Mouse (Mus musculus) 3T3-L1 (cell line): ENCODE data around the gene Akap7.

Experiments used
- DNase-seq: peaks from one replicate; pipeline ENCODE4 v3.0.0-alpha.2; 2015; ENCODE audit warnings: low read depth, low spot score

Gene Akap7

GRCm38 (mm10) chr10:25307770-25308169 is at the start of gene Akap7:
Gene Akap7, minus strand, starts transcription at chr10:25307870.
- no peak for DNase-seq

- DNase-seq: no peak
These were observed 46.7 kb upstream of the Akap7 start for GRCm38 (mm10) chr10:25354390-25354789.

- no peak for DNase-seq
These were observed 46.3 kb upstream of the Akap7 start for GRCm38 (mm10) chr10:25353941-25354340.

DNA sequence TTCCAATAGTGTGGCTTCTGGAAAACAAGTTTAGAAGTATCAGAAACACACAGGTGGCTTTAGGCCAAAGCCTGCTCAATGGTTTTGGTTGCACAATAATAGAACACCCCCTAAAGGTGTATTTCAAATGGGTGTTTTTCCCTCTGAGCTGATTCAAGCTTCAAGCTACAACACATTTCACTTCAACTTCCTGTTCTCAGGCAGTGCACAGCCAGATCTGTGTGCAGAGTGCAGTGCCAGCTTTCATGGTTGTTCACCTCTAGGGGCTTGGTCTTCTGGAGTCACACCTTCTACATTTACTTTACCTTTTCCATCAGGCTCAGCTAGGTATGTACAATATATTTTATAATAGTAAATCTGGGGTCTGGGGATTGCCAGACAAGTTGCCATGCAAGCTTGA is 35.1 kb upstream of the Akap7 start:
- DNase-seq: no peak

DNA sequence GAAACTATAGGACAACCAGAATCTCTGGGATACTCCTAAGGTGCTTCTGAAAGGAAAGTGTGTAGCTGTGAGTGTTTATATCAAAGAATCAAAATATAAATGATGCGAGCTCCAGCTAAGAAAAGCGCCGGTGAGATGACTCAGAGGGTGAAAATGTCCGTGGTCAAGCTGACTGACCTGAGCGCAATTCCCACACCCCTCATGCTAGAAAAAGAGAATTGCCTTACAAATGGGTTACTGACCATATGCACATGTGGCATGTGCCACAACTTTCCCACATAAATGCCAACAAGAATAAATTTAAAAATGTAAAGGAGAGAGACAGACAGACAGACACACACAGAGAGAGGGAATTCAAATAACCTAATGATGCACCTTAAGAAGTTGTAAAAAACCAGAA is 33.0 kb upstream of the Akap7 start:
- DNase-seq: peak; percentile 88

GRCm38 (mm10) chr10:25333390-25334079 is 25.9 kb upstream of the Akap7 start:
- peak; percentile 47 for DNase-seq

DNA sequence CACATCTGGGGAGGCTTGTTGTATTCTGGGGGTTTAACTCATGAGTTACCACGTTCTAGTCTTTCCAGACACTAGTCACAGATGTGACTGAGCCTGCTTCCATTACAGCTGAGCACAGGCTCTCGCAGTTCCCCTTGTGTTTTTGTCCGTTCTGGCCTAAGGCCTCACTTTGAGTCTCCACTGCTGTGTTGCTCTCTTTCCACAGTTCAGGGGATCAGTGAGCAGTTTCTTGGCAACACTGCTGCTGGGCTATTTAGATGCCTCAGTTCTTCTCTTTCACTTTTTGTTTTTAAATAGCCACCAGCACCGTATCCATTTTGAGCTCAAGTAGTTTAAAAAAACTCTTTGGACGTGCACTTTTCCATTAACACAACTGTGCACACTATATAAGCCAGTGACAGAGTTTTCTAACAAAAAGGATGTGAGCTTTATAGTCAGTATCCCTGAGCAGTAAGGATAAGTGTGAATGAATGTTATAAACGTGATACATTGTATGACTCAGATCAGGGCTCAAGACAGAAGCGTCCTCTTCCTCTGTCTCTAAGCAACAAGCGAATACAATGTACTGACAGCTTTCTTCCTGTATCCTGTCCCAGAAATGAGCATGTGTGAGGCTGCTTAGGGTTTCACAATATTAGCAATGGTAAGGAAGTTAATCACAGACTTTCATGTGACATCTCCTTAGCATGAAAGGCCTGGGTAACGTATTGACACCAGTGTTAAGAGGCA is 23.8 kb upstream of the Akap7 start:
- DNase-seq: peak; percentile 78

DNA sequence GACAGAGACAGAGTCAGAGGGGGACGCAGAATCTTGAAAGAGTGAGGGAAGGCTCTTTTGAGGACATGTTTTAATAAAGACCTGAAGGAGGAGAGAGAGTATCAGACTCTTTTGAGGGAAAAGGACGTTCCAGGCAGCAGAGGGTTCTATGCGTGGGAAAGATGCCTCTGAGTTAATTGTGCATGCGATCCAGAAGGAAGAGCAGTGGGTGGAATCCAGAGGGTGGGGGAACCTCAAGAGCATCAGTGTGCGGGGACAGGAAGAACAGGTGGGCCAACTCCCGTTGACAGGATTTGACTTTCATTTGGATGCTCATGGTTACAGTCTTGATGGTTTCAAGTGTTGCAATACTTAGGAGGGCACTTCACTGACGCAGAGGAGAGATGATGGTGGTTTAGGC is 22.4 kb upstream of the Akap7 start:
- no peak for DNase-seq

- DNase-seq: peak; percentile 24
These were observed 19.8 kb upstream of the Akap7 start for GRCm38 (mm10) chr10:25327511-25327910.

- DNase-seq: peak; percentile 10
These were observed 18.0 kb upstream of the Akap7 start for GRCm38 (mm10) chr10:25325690-25326089.

DNA sequence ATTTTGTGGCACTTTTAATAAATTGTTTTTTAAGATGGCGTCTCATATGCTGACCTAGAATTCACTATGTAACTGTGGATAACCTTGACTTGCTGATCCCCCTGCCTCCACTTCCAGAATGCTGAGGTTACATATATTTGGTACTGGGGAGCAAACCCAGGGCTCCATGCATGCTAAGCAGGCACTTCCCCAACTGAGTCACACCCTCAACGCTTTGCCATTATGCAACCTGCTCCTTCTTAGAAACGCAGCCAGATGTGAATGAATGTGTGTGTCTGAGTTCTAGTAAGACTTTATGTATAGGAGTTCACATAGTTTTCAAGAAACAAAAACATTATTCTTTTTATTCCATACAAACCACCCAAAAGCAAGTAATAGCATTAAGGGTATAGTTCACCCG is 13.5 kb upstream of the Akap7 start:
- no peak for DNase-seq

DNA sequence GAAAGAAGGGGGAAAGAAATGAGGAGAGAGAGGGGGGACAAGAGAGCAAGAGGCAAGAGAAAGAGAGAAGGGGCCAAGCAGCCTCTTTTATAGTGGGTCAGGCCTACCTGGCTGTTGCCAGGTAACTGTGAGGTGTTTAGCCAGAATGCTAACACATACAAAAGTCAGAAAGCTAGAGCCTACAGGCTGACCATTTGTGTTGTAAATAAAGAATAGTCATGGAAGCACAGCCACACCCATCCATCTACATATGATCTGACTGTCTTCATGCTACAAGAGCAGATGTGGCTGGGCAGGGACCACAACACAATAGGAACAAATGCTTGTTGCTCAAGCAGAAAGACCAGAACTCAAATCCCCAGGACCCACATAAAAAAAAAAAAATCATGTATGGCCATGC is 11.9 kb upstream of the Akap7 start:
- DNase-seq: no peak

DNA sequence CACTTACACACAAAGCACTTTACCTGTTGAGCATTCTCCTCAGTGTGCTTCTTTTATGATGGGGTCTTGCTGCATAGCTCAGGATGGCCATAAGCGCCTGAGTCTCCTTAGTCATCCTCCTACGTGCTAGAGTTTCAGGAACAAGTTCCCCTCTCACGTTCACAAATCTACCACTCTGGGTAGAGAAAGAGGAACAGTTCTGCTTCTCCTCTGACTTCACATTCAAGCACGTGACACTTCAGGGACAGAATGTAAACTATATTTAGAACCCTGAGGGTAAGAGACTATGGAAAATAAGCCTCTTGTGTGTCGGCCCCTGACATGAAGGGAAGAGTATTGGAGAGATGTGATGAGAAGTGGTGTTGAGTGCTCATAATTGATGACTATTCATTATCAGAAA is 10.7 kb upstream of the Akap7 start:
- no peak for DNase-seq

DNA sequence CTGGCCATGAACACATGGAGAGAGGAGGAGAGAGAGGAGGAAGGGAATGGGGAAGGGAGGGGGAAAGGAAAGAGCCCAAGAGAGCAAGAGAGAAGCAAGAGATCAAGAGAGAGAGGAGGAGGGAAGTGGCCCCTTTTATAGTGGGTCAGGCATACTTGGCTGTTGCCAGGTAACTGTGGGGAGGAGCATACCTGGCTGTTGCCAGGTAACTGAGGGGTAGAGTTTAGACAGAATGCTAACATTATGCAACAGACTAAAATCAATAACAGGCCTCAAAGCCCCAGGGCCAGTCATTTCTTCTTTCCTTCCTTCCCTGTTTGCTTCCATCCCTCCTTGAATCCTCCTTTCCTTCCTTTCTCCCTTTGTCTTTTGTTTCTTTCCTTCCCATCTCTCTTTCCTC is 10.0 kb upstream of the Akap7 start:
- DNase-seq: no peak

- no peak for DNase-seq
These were observed 6.3 kb upstream of the Akap7 start for GRCm38 (mm10) chr10:25313856-25314584.

GRCm38 (mm10) chr10:25311554-25312212 is 4.0 kb upstream of the Akap7 start:
- DNase-seq: no peak

DNA sequence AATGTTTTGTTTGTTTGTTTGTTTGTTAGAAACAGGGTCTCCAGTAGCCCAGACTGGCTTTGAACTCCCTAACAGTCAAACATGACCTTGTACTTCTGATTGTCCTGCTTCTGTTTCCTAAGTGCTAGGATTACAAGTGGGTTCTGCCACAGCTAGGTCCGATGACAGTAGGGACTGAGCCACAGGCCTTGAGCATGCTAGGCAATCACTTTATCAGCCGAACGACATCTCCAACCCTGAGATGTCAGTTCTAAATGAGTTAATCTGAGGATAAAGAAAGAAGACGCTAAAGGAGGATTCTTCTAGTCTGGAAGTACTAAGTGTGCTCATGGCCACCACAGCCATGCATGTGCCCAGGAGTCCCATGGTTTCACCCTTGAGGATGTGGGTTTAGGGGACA is 3.1 kb upstream of the Akap7 start:
- DNase-seq: no peak

DNA sequence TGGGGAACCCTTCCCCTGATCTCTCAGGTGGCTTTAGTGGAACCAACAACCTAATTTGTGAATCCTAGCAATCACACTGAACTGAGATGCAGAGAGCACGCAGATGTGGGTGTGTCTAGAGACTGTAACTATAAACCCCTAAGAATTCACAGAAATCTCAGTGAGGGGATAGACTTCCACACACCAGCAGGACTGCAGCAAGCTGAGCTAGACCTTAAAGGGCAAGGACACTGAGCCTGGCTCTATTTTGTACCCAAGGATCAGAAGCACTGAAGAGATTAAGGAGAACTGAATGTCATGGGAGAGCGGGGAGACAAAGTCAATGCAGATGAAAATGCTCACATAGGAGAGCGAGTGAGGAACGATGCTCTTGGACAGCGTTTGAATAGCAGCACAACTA is 2.3 kb upstream of the Akap7 start:
- DNase-seq: no peak

DNA sequence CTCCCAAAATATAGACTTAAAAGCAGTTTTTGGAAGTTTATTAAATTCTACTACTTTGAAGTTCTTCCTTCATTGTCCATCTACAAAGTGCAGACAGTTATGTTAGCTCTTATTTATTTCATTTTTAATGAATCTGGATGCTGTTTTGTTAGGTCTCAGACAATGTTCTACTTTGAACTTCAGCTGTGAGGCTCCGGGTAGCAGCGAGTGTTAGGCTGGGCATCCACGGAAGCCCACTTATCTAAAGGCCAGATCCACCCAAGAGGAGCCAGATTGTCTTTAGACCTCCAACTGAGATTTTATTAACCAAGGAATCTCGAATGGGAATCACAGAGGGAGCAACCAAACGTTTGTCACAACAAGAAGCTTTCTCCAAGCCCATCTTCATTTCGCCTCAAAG is 2.5 kb downstream of the Akap7 start:
- DNase-seq: no peak

GRCm38 (mm10) chr10:25304608-25305007 is 3.1 kb downstream of the Akap7 start:
- DNase-seq: no peak

DNA sequence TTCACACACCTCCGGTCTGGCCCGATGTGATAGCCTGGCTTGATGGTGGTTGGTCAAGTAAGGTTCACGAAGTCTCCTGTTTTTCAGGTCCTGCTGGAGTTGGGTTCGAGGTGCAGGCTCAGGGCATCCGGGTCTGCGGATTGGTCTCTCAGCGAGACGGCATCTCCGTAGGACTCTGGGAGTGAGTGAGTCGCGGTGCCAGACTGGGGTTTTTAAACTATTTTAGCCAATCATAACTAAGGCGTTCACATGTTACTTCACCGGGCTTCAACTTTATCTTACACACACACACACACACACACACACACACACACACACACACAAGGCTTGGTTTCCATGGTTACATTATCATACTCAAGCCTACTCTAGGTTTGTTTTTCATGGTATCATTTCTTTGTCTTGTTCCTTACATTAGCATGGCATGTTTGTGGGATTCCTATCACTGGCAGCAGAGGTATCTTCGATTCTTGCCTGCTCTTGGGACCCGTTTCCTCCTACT is 8.6 kb downstream of the Akap7 start:
- DNase-seq: no peak

GRCm38 (mm10) chr10:25298264-25298671 is 9.4 kb downstream of the Akap7 start:
- DNase-seq: no peak
